Mouse (Mus musculus): Measurements from ENCODE around the gene Nfrkb.

DNA sequence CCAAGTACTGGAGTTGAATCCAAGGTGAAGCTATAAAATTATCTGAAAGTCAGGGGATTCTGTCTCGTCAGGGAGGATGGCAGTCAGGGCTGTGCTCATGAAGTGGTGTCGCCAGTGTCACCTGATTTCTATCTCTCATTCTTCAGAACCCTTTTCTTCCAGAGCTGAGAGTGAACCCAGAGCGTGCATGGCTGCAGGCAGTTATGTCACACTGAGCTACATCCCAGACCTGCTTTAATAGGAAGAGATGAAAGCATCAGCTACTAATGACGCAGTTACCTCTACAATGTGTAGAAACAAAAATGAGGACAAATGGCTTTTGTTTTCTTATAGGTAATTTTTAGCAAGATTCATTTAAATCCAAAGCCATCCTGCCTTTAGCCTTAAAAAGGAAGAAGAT is 37.5 kb upstream of the Nfrkb start:
- TF ChIP-seq CTCF (IDR thresholded peaks at IDR 0.05; ENCODE audit: borderline replicate concordance, insufficient read depth, low read depth, low read length) (no peak), POLR2A (IDR thresholded peaks at IDR 0.05; ENCODE audit: borderline replicate concordance, insufficient read depth, low read length) (no peak)

Data from cerebellum, adult 2 months (tissue).